Mouse (Mus musculus) heart, embryonic 11.5 days (tissue): ENCODE data around the gene Trdmt1. TPM values are rescaled to one million over a fixed set of nuclear protein-coding genes. Genes with fewer than 3 reads are reported as not detected.

Source experiments
- ATAC-seq: fragments of 200-750 bp; cut with Nextera tagmentation; replicated peaks from 2 replicates; pipeline ENCODE4 v1.8.0; 2017; ENCODE audit warnings: moderate library complexity; ENCODE audit not compliant: insufficient number of reproducible peaks, low FRiP score, low TSS enrichment
- H3K27ac ChIP-seq: fragments of 300-500 bp; sonication (generic); 2 replicates; pipeline ENCODE4 v1.5.1; 2014; ENCODE audit warnings: mild to moderate bottlenecking, low read depth, low read length
- H3K27me3 ChIP-seq: fragments of 300-500 bp; sonication (generic); 2 replicates; pipeline ENCODE4 v1.6.1; 2014; ENCODE audit warnings: mild to moderate bottlenecking, low read length, mixed read lengths; ENCODE audit not compliant: control insufficient read depth, insufficient read depth
- H3K36me3 ChIP-seq: fragments of 300-500 bp; sonication (generic); 2 replicates; pipeline ENCODE4 v1.6.1; 2014; ENCODE audit warnings: mild to moderate bottlenecking, low read length, moderate library complexity, mixed read lengths; ENCODE audit not compliant: control insufficient read depth, insufficient read depth
- H3K4me1 ChIP-seq: fragments of 300-500 bp; sonication (generic); 2 replicates; pipeline ENCODE4 v1.6.1; 2014; ENCODE audit warnings: low read length; ENCODE audit not compliant: control insufficient read depth, insufficient read depth
- H3K4me2 ChIP-seq: fragments of 300-500 bp; sonication (generic); 2 replicates; pipeline ENCODE4 v1.6.1; 2014; ENCODE audit warnings: mild to moderate bottlenecking, moderate library complexity
- H3K4me3 ChIP-seq: fragments of 300-500 bp; sonication (generic); 2 replicates; pipeline ENCODE4 v1.5.1; 2014; ENCODE audit warnings: low read depth, low read length
- H3K9ac ChIP-seq: fragments of 300-500 bp; sonication (generic); 2 replicates; pipeline ENCODE4 v1.6.1; 2014; ENCODE audit warnings: mild to moderate bottlenecking, low read depth, low read length, moderate library complexity
- H3K9me3 ChIP-seq: fragments of 300-500 bp; sonication (generic); replicated peaks from 2 replicates; pipeline ENCODE4 v1.6.1; 2016; ENCODE audit warnings: low read length; ENCODE audit not compliant: control insufficient read depth
- WGBS: fragments of 180-500 bp; shearing (Covaris S2); extraction: QIAGEN DNeasy Blood & Tissue Kit; methylation state at CpG from one replicate; pipeline ENCODE4 v1.1.7; 2014; ENCODE audit not compliant: insufficient replicate concordance; 5-methylcytosine and 5-hydroxymethylcytosine counted together
- polyA plus RNA-seq: library from polyadenylated mRNA; unstranded; fragments of >200 nt; fragmentation: Nextera tagmentation; extraction: Ambion mirVana; gene quantifications from 2 replicates; pipeline ENCODE4 v1.2.1, GENCODE M21; 2014

The Trdmt1 gene
- polyA plus RNA-seq, 1 experiment from 2014 or later = 8.2 TPM

GRCm38 (mm10) chr2:13500298-13500999 is 44.0 kb downstream of the Trdmt1 start:
- no peaks in the 10 kb centered on the region for H3K36me3 ChIP-seq
- no peak overlapping the region for H3K4me3 ChIP-seq
- ATAC-seq = no peak
- H3K4me1 ChIP-seq = peaks cover 3% of the 10 kb centered on the region; the same call in 1 of the 2 replicates
- no peak overlapping the region for H3K4me2 ChIP-seq
- 67% methylated on average over 5 of the region's 5 CpGs for WGBS
- H3K9me3 ChIP-seq = no peaks in the 10 kb centered on the region
- H3K27ac ChIP-seq = no peak overlapping the region
- no peaks in the 10 kb centered on the region for H3K27me3 ChIP-seq
- no peak overlapping the region for H3K9ac ChIP-seq

- no peak overlapping the region for H3K4me3 ChIP-seq
- H3K9ac ChIP-seq = no peak overlapping the region
- H3K4me1 ChIP-seq = peaks cover 3% of the 10 kb centered on the region; the same call in 1 of the 2 replicates
- no peaks in the 10 kb centered on the region for H3K27me3 ChIP-seq
- H3K27ac ChIP-seq = no peak overlapping the region
- no peaks in the 10 kb centered on the region for H3K36me3 ChIP-seq
- ATAC-seq = no peak
- H3K9me3 ChIP-seq = no peaks in the 10 kb centered on the region
- WGBS = 66% methylated on average over 7 of the region's 7 CpGs
- no peak overlapping the region for H3K4me2 ChIP-seq
Measured at GRCm38 (mm10) chr2:13499196-13499595, 45.3 kb downstream of the Trdmt1 start.

GRCm38 (mm10) chr2:13496087-13496486 is 48.4 kb downstream of the Trdmt1 start:
- Histone ChIP-seq H3K4me1 (peaks cover 3% of the 10 kb centered on the region; the same call in 1 of the 2 replicates), H3K27me3 (no peaks in the 10 kb centered on the region), H3K4me2 (no peak overlapping the region), H3K4me3 (no peak overlapping the region), H3K9me3 (no peaks in the 10 kb centered on the region), H3K9ac (no peak overlapping the region), H3K27ac (no peak overlapping the region), H3K36me3 (no peaks in the 10 kb centered on the region)
- WGBS = 40% methylated on average over 2 of the region's 2 CpGs
- ATAC-seq = no peak

- ATAC-seq = no peak
- H3K4me3 ChIP-seq = no peak overlapping the region
- H3K9me3 ChIP-seq = no peaks in the 10 kb centered on the region
- H3K27ac ChIP-seq = no peak overlapping the region
- no peak overlapping the region for H3K4me2 ChIP-seq
- peaks cover 3% of the 10 kb centered on the region; the same call in 1 of the 2 replicates for H3K4me1 ChIP-seq
- no peaks in the 10 kb centered on the region for H3K36me3 ChIP-seq
- H3K9ac ChIP-seq = no peak overlapping the region
- H3K27me3 ChIP-seq = no peaks in the 10 kb centered on the region
- 80% methylated on average over 4 of the region's 4 CpGs for WGBS
Measured at GRCm38 (mm10) chr2:13492927-13493326, 51.5 kb downstream of the Trdmt1 start.

- no peak within 1 kb of the TSS for H3K9ac ChIP-seq
- no peak within 1 kb of the TSS for H3K27ac ChIP-seq
- peaks cover 3% of the 10 kb centered on the region; the same call in 1 of the 2 replicates for H3K4me1 ChIP-seq
- 61% methylated on average over 8 of the region's 8 CpGs for WGBS
- no peaks in the 10 kb centered on the region for H3K27me3 ChIP-seq
- no peak within 1 kb of the TSS for H3K4me3 ChIP-seq
- no peak for ATAC-seq
- no peaks in the 10 kb centered on the region for H3K36me3 ChIP-seq
- no peak within 1 kb of the TSS for H3K4me2 ChIP-seq
- no peaks in the 10 kb centered on the region for H3K9me3 ChIP-seq
Measured at GRCm38 (mm10) chr2:13491734-13492133, 52.7 kb downstream of the Trdmt1 start, which contains the start of gene Cubn. TSS of gene Cubn (minus strand) at chr2:13491813.

GRCm38 (mm10) chr2:13490480-13490879 is 54.0 kb downstream of the Trdmt1 start:
- 87% methylated on average over 2 of the region's 2 CpGs for WGBS
- H3K9me3 ChIP-seq = no peaks in the 10 kb centered on the region

GRCm38 (mm10) chr2:13486470-13486869 is 58.0 kb downstream of the Trdmt1 start:
- 71% methylated on average over 8 of the region's 8 CpGs for WGBS
- H3K27me3 ChIP-seq = no peaks in the 10 kb centered on the region
- H3K36me3 ChIP-seq = no peaks in the 10 kb centered on the region
- H3K4me1 ChIP-seq = no peaks in the 10 kb centered on the region
- ATAC-seq = no peak
- no peak overlapping the region for H3K9ac ChIP-seq
- H3K27ac ChIP-seq = no peak overlapping the region
- no peak overlapping the region for H3K4me2 ChIP-seq
- no peaks in the 10 kb centered on the region for H3K9me3 ChIP-seq
- H3K4me3 ChIP-seq = no peak overlapping the region

More at GRCm38 (mm10) chr2:13490480-13490879, 54.0 kb downstream of the Trdmt1 start:
- H3K4me2 ChIP-seq = no peak overlapping the region
- H3K4me1 ChIP-seq = no peaks in the 10 kb centered on the region
- no peaks in the 10 kb centered on the region for H3K27me3 ChIP-seq
- H3K9ac ChIP-seq = no peak overlapping the region
- H3K4me3 ChIP-seq = no peak overlapping the region
- no peak for ATAC-seq
- no peak overlapping the region for H3K27ac ChIP-seq
- no peaks in the 10 kb centered on the region for H3K36me3 ChIP-seq

- Histone ChIP-seq H3K36me3 (no peaks in the 10 kb centered on the region), H3K9me3 (no peaks in the 10 kb centered on the region), H3K27ac (no peak overlapping the region), H3K4me1 (no peaks in the 10 kb centered on the region), H3K4me3 (no peak overlapping the region), H3K27me3 (no peaks in the 10 kb centered on the region), H3K9ac (no peak overlapping the region), H3K4me2 (no peak overlapping the region)
- WGBS = 79% methylated on average over 3 of the region's 3 CpGs
- ATAC-seq = no peak
Measured at GRCm38 (mm10) chr2:13484566-13484965, 59.9 kb downstream of the Trdmt1 start.

GRCm38 (mm10) chr2:13480744-13481143 is 63.7 kb downstream of the Trdmt1 start:
- no peaks in the 10 kb centered on the region for H3K36me3 ChIP-seq
- whole genome bisulfite sequencing = 85% methylated on average over 2 of the region's 2 CpGs
- no peak overlapping the region for H3K4me2 ChIP-seq
- no peaks in the 10 kb centered on the region for H3K4me1 ChIP-seq
- no peaks in the 10 kb centered on the region for H3K27me3 ChIP-seq
- no peak overlapping the region for H3K9ac ChIP-seq
- ATAC-seq = no peak
- no peak overlapping the region for H3K27ac ChIP-seq
- no peaks in the 10 kb centered on the region for H3K9me3 ChIP-seq
- no peak overlapping the region for H3K4me3 ChIP-seq
